Mouse (Mus musculus) testis, adult 2 months (tissue): ENCODE measurements around the gene Sorcs2.

Source experiments
- CTCF ChIP-seq: fragments of 200-500 bp; IDR thresholded peaks from 2 replicates; pipeline ENCODE4 v1.5.1; 2012; ENCODE audit warnings: low read depth, mild to moderate bottlenecking, inconsistent platforms, low read length, moderate library complexity; ENCODE audit not compliant: control insufficient read depth, insufficient read depth, insufficient replicate concordance
- POLR2A ChIP-seq: fragments of 200-500 bp; IDR thresholded peaks from 2 replicates; pipeline ENCODE4 v1.6.1; 2012; ENCODE audit warnings: low read depth, mild to moderate bottlenecking, inconsistent platforms, low read length, moderate library complexity; ENCODE audit not compliant: control insufficient read depth

DNA sequence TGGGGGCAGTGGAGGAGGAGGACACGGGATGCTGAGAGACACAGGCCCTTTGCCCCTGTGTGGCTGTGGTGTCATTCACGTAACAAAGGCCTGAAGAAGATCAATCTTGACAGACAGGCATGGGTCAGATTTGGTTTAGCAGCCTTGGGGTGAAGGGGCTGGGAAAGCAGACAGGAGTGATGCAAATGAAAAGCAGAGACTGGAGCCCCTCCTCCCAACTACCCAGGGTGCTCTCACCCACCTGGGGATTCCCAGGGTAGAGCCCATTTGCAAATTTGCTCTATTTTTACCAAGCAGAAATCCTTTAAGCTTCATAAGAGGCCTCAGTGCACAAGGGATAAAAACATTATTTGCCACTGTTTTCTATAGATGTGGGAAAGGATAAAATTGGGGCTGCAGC is 253.4 kb downstream of the Sorcs2 start:
- TF ChIP-seq CTCF = no peak
- no peak for TF ChIP-seq POLR2A
